Mouse (Mus musculus): ENCODE results near the gene Anks1b. TPM values are rescaled to one million over a fixed set of nuclear protein-coding genes. Genes with fewer than 3 reads are reported as not detected.

Gene Anks1b
- total and polyA plus RNA-seq, 3 experiments, result not detected

GRCm38 (mm10) chr10:90615196-90615595 lies 741.9 kb downstream of the Anks1b start:
- no peak for DNase-seq (ENCODE audit: low read depth, low spot score)
- no peaks in the 10 kb centered on the region for H3K79me2 ChIP-seq (ENCODE audit: control insufficient read depth, insufficient read depth, low read length, poor library complexity)
- H3K27me3 ChIP-seq (ENCODE audit: control insufficient read depth in 1 of 2, insufficient read depth in 2 of 2, low read length in 2 of 2), result no peaks in the 10 kb centered on the region
- H3K9ac ChIP-seq (ENCODE audit: control insufficient read depth, low read depth, low read length, poor library complexity, severe bottlenecking), result no peak overlapping the region
- H3K9me3 ChIP-seq (replicated peaks; ENCODE audit: insufficient read depth, low read length), result no peaks in the 10 kb centered on the region
- H3K4me1 ChIP-seq (ENCODE audit: control insufficient read depth in 1 of 2, insufficient read depth in 2 of 2, low read length in 2 of 2), result no peaks in the 10 kb centered on the region
- TF ChIP-seq TCF12 (IDR thresholded peaks at IDR 0.05; ENCODE audit: low read depth, low read length) (no peak), RAD21 (IDR thresholded peaks at IDR 0.05; ENCODE audit: low read depth, low read length) (no peak)
- no peak overlapping the region for H3K27ac ChIP-seq (ENCODE audit: control insufficient read depth, low read depth, low read length)
- H3K4me3 ChIP-seq (ENCODE audit: control insufficient read depth in 1 of 2, insufficient read depth in 1 of 2, low read depth in 2 of 2, low read length in 2 of 2), result no peak overlapping the region
- no peaks in the 10 kb centered on the region for H3K36me3 ChIP-seq (ENCODE audit: control insufficient read depth in 1 of 2, insufficient read depth in 2 of 2, low read length in 2 of 2)

- Histone ChIP-seq H3K27ac (ENCODE audit: control insufficient read depth, low read depth, low read length) (no peak overlapping the region), H3K9me3 (replicated peaks; ENCODE audit: insufficient read depth, low read length) (no peaks in the 10 kb centered on the region), H3K27me3 (ENCODE audit: control insufficient read depth in 1 of 2, insufficient read depth in 2 of 2, low read length in 2 of 2) (no peaks in the 10 kb centered on the region), H3K9ac (ENCODE audit: control insufficient read depth, low read depth, low read length, poor library complexity, severe bottlenecking) (no peak overlapping the region), H3K79me2 (ENCODE audit: control insufficient read depth, insufficient read depth, low read length, poor library complexity) (no peaks in the 10 kb centered on the region), H3K4me3 (ENCODE audit: control insufficient read depth in 1 of 2, insufficient read depth in 1 of 2, low read depth in 2 of 2, low read length in 2 of 2) (no peak overlapping the region), H3K4me1 (ENCODE audit: control insufficient read depth in 1 of 2, insufficient read depth in 2 of 2, low read length in 2 of 2) (no peaks in the 10 kb centered on the region), H3K36me3 (ENCODE audit: control insufficient read depth in 1 of 2, insufficient read depth in 2 of 2, low read length in 2 of 2) (no peaks in the 10 kb centered on the region)
- no peak for DNase-seq (ENCODE audit: low read depth, low spot score)
- TF ChIP-seq GABPA (IDR thresholded peaks at IDR 0.05; ENCODE audit: low read depth, low read length), result no peak
- no peak for TF ChIP-seq USF2 (IDR thresholded peaks at IDR 0.05; ENCODE audit: borderline replicate concordance in 1 of 2, insufficient read depth in 1 of 2, low read depth in 1 of 2, low read length in 2 of 2)
- TF ChIP-seq EP300 (IDR thresholded peaks at IDR 0.05; ENCODE audit: low read depth in 1 of 2, low read length in 2 of 2), result no peak
- no peak for TF ChIP-seq SMC3 (IDR thresholded peaks at IDR 0.05; ENCODE audit: low read depth, low read length)
- TF ChIP-seq NRF1 (IDR thresholded peaks at IDR 0.05; ENCODE audit: insufficient read depth, low read depth, low read length, poor library complexity, severe bottlenecking), result no peak
- TF ChIP-seq JUND (IDR thresholded peaks at IDR 0.05; ENCODE audit: low read depth, low read length), result no peak
- no peak for TF ChIP-seq TAL1 (IDR thresholded peaks at IDR 0.05; ENCODE audit: low read length)
- no peak for TF ChIP-seq RAD21 (IDR thresholded peaks at IDR 0.05; ENCODE audit: low read depth, low read length)
- no peak for TF ChIP-seq ZC3H11A (IDR thresholded peaks at IDR 0.05; ENCODE audit: low read depth, low read length)
- no peak for TF ChIP-seq MAFK (IDR thresholded peaks at IDR 0.05; ENCODE audit: borderline replicate concordance, low read depth, low read length)
- no peak for TF ChIP-seq SIN3A (IDR thresholded peaks at IDR 0.05; ENCODE audit: low read length)
- TF ChIP-seq CHD2 (IDR thresholded peaks at IDR 0.05; ENCODE audit: low read length), result no peak
Measured at GRCm38 (mm10) chr10:90616622-90617021, 743.3 kb downstream of the Anks1b start.

GRCm38 (mm10) chr10:90617664-90618296 lies 744.5 kb downstream of the Anks1b start:
- no peak overlapping the region for H3K4me3 ChIP-seq (ENCODE audit: control insufficient read depth in 1 of 2, insufficient read depth in 1 of 2, low read depth in 2 of 2, low read length in 2 of 2)
- DNase-seq (ENCODE audit: low read depth, low spot score), result no peak

More at GRCm38 (mm10) chr10:90617664-90618296, 744.5 kb downstream of the Anks1b start:
- Histone ChIP-seq H3K27ac (ENCODE audit: control insufficient read depth, low read depth, low read length) (no peak overlapping the region), H3K9me3 (replicated peaks; ENCODE audit: insufficient read depth, low read length) (no peaks in the 10 kb centered on the region), H3K36me3 (ENCODE audit: control insufficient read depth in 1 of 2, insufficient read depth in 2 of 2, low read length in 2 of 2) (no peaks in the 10 kb centered on the region), H3K4me1 (ENCODE audit: control insufficient read depth in 1 of 2, insufficient read depth in 2 of 2, low read length in 2 of 2) (no peaks in the 10 kb centered on the region), H3K9ac (ENCODE audit: control insufficient read depth, low read depth, low read length, poor library complexity, severe bottlenecking) (no peak overlapping the region), H3K27me3 (ENCODE audit: control insufficient read depth in 1 of 2, insufficient read depth in 2 of 2, low read length in 2 of 2) (no peaks in the 10 kb centered on the region), H3K79me2 (ENCODE audit: control insufficient read depth, insufficient read depth, low read length, poor library complexity) (no peaks in the 10 kb centered on the region)
- no peak for TF ChIP-seq MEF2A (IDR thresholded peaks at IDR 0.05; ENCODE audit: extremely low read depth, insufficient replicate concordance, low read depth, low read length, poor library complexity, severe bottlenecking)
- TF ChIP-seq SMC3 (IDR thresholded peaks at IDR 0.05; ENCODE audit: low read depth, low read length), result no peak
- TF ChIP-seq E2F4 (IDR thresholded peaks at IDR 0.05; ENCODE audit: borderline replicate concordance, low read depth, low read length), result no peak
- TF ChIP-seq MAZ (IDR thresholded peaks at IDR 0.05; ENCODE audit: low read depth, low read length), result no peak
- no peak for TF ChIP-seq UBTF (IDR thresholded peaks at IDR 0.05; ENCODE audit: borderline replicate concordance, insufficient read depth, low read depth, low read length)
- no peak for TF ChIP-seq ZMIZ1 (IDR thresholded peaks at IDR 0.05; ENCODE audit: low read depth, low read length)
- no peak for TF ChIP-seq USF1 (IDR thresholded peaks at IDR 0.05; ENCODE audit: low read depth, low read length)
- TF ChIP-seq MYC (IDR thresholded peaks at IDR 0.05; ENCODE audit: low read depth, low read length), result no peak
